Mouse (Mus musculus) thymus, adult 2 months (tissue): ENCODE measurements at regions not wholly inside any gene's neighbourhood (a gene's known extent, or its start where the extent isn't known, plus 50 kb on each side); places are given as distances from the start of the nearest gene placed in this dataset.

ENCODE experiments used
- CTCF ChIP-seq: fragments of 200-500 bp; IDR thresholded peaks from 2 replicates; pipeline ENCODE4 v1.5.1; 2012; ENCODE audit warnings: mild to moderate bottlenecking, control low read depth, low read length, moderate library complexity, borderline replicate concordance; ENCODE audit not compliant: control insufficient read depth, poor library complexity, insufficient read depth; ENCODE audit errors: extremely low read depth
- POLR2A ChIP-seq: fragments of 200-500 bp; IDR thresholded peaks from 2 replicates; pipeline ENCODE4 v1.6.1; 2012; ENCODE audit warnings: mild to moderate bottlenecking, low read length, control low read depth, moderate library complexity; ENCODE audit not compliant: control insufficient read depth, poor library complexity, insufficient read depth; ENCODE audit errors: extremely low read depth

DNA sequence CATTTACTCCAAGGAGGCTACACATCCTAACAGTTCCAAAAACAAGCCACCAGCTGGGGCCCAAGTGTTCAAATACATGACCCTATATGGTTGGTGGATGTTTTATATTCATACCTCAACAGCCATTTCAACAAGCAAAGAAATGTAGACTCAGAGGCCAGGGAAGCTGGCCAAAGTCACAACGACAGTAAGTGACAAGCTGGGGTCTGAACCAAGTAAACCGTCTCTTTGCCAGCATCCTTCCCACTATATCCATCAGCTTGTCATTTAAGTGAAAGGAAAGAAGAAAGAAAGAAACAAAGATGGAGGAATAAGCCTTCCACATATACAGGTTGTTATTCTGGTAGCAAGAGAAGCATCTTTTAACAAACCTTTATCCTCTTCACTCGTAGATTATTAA, 371.7 kb upstream of the Dynlrb2 start:
- TF ChIP-seq CTCF, result no peak
- no peak for TF ChIP-seq POLR2A
